Mouse (Mus musculus): ENCODE measurements around the gene Robo4. TPM values are rescaled to one million over a fixed set of nuclear protein-coding genes. Genes with fewer than 3 reads are reported as not detected.

Gene Robo4
- total RNA-seq, 2 experiments from 2014 or later: 32.6 to 33.2 TPM

- DNase-seq: no peak
Measured at GRCm38 (mm10) chr9:37455868-37456267, 54.2 kb downstream of the Robo4 start.

GRCm38 (mm10) chr9:37456481-37456910 is 54.8 kb downstream of the Robo4 start:
- peak; percentile 18 for DNase-seq

- no peak for DNase-seq
Measured at GRCm38 (mm10) chr9:37457151-37457550, 55.5 kb downstream of the Robo4 start.

DNA sequence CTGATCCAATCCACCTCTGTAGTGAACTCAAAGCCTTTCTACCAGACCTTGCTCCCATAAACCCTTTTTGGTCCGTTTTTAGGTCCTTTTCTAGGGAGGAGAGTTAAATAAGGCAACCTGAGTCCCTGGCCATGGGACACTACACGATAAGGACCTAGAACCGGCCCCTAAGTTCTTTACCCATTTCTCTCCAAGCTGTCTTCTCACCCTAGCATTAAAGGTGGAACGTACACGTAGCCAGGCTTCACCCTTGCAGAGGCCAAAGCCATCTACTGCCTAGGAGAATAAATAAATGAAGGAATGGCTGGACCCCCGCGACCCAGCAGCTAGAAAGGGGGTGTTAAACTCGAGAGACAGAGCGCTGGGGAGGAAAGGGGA is 58.0 kb downstream of the Robo4 start:
- no peak for DNase-seq

DNA sequence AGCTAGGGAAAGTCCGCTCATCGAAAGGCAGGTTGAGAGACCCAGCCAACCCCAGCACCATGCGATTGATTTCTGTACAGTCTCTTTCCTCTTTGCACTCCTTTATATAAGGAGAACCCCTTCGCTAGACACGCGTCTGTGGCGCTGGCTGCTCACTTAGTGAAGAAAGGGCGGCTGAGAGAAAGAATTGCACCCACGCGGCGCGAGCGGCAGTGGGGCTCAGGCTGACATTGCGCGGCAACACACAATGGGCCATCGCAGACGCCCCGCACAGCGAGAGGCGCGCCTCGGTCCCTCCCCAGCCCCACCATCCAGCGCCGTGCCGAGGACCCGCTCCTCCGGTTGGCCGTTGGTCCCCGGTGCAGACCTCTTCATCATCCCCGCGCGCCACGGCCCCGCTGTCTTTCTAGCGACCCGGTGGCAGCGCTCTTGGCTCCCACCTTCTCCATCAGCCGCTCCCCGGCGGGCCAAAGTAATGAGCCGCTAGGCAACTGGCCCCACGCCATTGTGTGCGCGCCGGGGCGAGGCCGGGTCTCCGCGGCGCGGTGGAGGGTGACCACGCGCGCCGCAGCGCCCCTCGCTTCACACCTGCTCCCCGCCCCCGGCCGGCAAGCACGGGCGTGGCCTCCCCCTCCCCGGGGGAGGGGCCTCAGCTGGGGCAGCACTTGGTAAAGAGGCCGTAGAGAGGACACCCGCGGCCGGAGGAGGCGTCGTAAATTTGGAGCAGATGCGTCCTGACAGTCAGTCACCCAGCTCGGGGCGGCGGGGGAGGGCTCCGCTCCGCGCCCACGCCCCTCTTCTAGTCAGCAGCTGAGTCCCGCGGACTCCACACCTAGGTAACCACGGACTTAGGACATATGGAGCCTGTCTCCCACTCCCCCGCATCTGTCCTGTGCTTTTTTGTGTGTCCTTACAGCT is 58.6 kb downstream of the Robo4 start:
- peak; percentile 37 for DNase-seq

GRCm38 (mm10) chr9:37460961-37461340 is 59.3 kb downstream of the Robo4 start:
- no peak for DNase-seq

- DNase-seq: no peak
Measured at GRCm38 (mm10) chr9:37461571-37461970, 59.9 kb downstream of the Robo4 start.

- DNase-seq: peak; percentile 65
Measured at GRCm38 (mm10) chr9:37462764-37463163, 61.1 kb downstream of the Robo4 start.

Other genes with a start within 250 kb of the Robo4 start
- gene Tmem218, start 193.7 kb upstream of the Robo4 start, total RNA-seq (2021): 1 to 10 TPM; 6.5 to 6.6 TPM
- 1 to 10 TPM; 1.3 to 1.4 TPM for gene Slc37a2, start 146.2 kb upstream of the Robo4 start, total RNA-seq (2021)
- 1 to 10 TPM; 3.6 TPM for gene Ccdc15, start 53.5 kb upstream of the Robo4 start, total RNA-seq (2021)
- gene Hepacam, start 34.5 kb upstream of the Robo4 start, total RNA-seq (2021): not detected
- gene Robo3, start 31.3 kb downstream of the Robo4 start, total RNA-seq (2021): under 1 TPM in 1 of 2 experiments, not detected in 1; 0.05 TPM
- 10 to 100 TPM; 15.2 to 20.6 TPM for gene Msantd2, start 87.4 kb downstream of the Robo4 start, total RNA-seq (2021)
- gene Esam, start 126.2 kb downstream of the Robo4 start, total RNA-seq (2021): 10 to 100 TPM; 88.8 to 91.3 TPM
- gene Vsig2, start 137.4 kb downstream of the Robo4 start, total RNA-seq (2021): 1 to 10 TPM; 6.4 to 7.9 TPM
- 1 to 10 TPM; 2.0 to 3.1 TPM for gene Nrgn, start 151.0 kb downstream of the Robo4 start, total RNA-seq (2021)
- gene Siae, start 153.8 kb downstream of the Robo4 start, total RNA-seq (2021): 1 to 10 TPM; 6.5 to 6.6 TPM
- gene Spa17, start 211.8 kb downstream of the Robo4 start, total RNA-seq (2021): 1 to 10 TPM; 2.4 to 4.5 TPM